Mouse (Mus musculus) ES-E14 (cell line): ENCODE measurements around the gene Psen1.

Experiments
- CHD2 ChIP-seq: IDR thresholded peaks from 2 replicates; pipeline ENCODE4 v1.6.1; 2014; ENCODE audit warnings: mild to moderate bottlenecking, low read depth, low read length, inconsistent platforms
- HCFC1 ChIP-seq: IDR thresholded peaks from 2 replicates; pipeline ENCODE4 v1.6.1; 2012; ENCODE audit warnings: low read length, inconsistent platforms, borderline replicate concordance; ENCODE audit not compliant: insufficient read depth
- MAFK ChIP-seq: IDR thresholded peaks from 2 replicates; pipeline ENCODE4 v1.6.1; 2014; ENCODE audit warnings: mild to moderate bottlenecking, low read depth, low read length, inconsistent platforms; ENCODE audit not compliant: insufficient read depth
- ZC3H11A ChIP-seq: IDR thresholded peaks from 2 replicates; pipeline ENCODE4 v1.6.1; 2012; ENCODE audit warnings: low read depth, mild to moderate bottlenecking, inconsistent platforms, low read length, borderline replicate concordance
- ZNF384 ChIP-seq: IDR thresholded peaks from 2 replicates; pipeline ENCODE4 v1.6.1; 2012; ENCODE audit warnings: low read depth, low read length, inconsistent platforms

DNA sequence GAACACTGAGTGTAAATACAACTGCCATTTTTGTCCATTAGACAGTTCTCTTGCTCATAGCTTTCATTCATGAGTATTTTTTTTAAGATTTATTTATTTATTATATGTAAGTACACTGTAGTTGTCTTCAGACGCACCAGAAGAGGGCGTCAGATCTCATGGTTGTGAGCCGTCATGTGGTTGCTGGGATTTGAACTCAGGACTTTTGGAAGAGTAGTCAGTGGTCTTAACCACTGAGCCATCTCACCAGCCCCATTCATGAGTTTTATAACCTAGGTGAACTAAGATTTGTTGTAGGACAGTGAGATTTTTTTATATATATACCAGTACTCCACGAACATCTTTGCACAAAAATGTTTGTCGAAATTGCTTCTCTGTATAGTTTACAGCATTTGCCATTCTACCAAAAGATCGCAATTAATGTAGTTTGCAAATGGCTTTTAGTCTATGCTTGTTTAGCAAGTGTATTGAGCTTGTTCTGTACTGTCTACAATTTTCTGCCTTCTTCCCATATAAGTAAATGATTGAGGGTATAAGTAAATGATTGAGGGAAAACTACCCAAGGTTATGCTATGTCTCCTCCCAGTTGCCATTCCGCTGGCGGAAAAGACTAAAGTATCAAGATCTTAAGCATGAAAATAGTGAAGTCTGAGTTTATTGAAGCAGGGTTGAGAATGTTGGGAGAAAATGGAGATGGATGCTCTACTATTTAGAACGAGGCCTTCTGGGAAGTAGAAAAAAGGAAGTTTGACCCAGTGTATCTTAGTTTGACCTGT is 1.2 kb upstream of the Psen1 start:
- TF ChIP-seq MAFK (no peak), ZNF384 (no peak), CHD2 (no peak), HCFC1 (no peak), ZC3H11A (no peak)
